Mouse (Mus musculus): ENCODE data around the gene Prdx6. TPM values are rescaled to one million over a fixed set of nuclear protein-coding genes. Genes with fewer than 3 reads are reported as not detected.
A peak's percentile ranks its signal among the peaks of the same experiment; 100 is the strongest.

Gene Prdx6
- polyA plus RNA-seq, 1 experiment: 129 TPM

DNA sequence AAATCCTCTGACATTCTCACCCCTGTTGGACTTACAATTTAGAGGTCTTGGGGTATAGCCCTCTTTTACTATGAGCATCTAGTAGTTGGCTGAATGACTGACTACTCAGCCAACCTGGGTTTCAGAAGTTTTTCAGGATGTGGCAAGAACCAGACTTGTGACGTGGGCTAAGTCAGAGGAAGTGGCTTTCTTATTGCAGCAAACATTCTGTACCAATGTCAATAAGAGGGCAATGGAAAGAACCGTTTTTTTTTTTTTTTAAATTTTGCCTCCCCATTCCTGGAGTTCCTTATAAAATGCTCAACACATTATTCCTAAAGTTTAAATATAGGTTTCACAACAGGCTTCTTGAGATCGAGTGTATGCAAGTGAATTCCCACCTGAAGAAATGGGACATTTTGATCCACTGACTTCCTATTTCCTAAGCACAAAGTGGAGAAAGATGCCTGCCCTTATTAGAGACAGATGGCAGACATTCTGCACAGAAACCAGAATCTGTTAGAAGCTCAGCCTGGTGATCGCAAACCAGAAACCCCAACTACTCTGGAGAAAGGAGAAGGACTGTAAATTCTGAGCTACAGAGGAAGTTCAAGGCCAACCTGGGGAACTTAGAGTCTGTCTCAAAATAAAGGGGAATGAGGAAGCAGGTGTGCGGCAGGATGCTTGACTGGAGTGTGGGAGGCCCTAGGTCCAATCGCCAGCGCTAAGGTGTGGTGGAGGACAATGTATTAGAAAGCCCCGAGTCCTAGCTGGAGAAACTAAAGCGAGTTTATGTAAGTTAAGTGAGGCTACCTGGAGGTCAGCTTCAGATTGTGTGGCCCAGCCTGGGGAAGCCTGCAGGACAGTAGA lies 622 bp upstream of the Prdx6 start:
- H3K4me1 ChIP-seq (ENCODE audit: control insufficient read depth, insufficient read depth, low read length): peaks cover 5% of the 10 kb centered on the region
- no peak overlapping the region for H3K27ac ChIP-seq (ENCODE audit: control insufficient read depth, insufficient read depth, low read depth, low read length)

GRCm38 (mm10) chr1:161250031-161250603 lies 902 bp downstream of the Prdx6 start:
- no peak for TF ChIP-seq POLR2A (IDR thresholded peaks at IDR 0.05; ENCODE audit: control insufficient read depth, low read depth, low read length)
- TF ChIP-seq CTCF (IDR thresholded peaks at IDR 0.05; ENCODE audit: control insufficient read depth, insufficient read depth, insufficient replicate concordance, low read depth, low read length): no peak; the same call in 1 of the 2 replicates
- Histone ChIP-seq H3K27me3 (ENCODE audit: control insufficient read depth, insufficient read depth, low read length) (no peaks in the 10 kb centered on the region), H3K4me3 (ENCODE audit: control insufficient read depth, low read depth, low read length) (peak overlapping the region; percentile 87), H3K36me3 (ENCODE audit: control insufficient read depth, insufficient read depth, low read length) (peaks cover 2% of the 10 kb centered on the region; the same call in 1 of the 2 replicates), H3K27ac (ENCODE audit: control insufficient read depth, insufficient read depth, low read depth, low read length) (peak overlapping the region; percentile 39), H3K4me1 (ENCODE audit: control insufficient read depth, insufficient read depth, low read length) (peaks cover 5% of the 10 kb centered on the region)

More for the DNA sequence above, 622 bp upstream of the Prdx6 start:
- Histone ChIP-seq H3K4me3 (ENCODE audit: control insufficient read depth, low read depth, low read length) (peak overlapping the region; percentile 41), H3K36me3 (ENCODE audit: control insufficient read depth, insufficient read depth, low read length) (0 out of 2 replicates have a peak, but pooled peaks cover 1% of the 10 kb centered on the region), H3K27me3 (ENCODE audit: control insufficient read depth, insufficient read depth, low read length) (no peaks in the 10 kb centered on the region)
- TF ChIP-seq CTCF (IDR thresholded peaks at IDR 0.05; ENCODE audit: control insufficient read depth, insufficient read depth, insufficient replicate concordance, low read depth, low read length): no peak
- TF ChIP-seq POLR2A (IDR thresholded peaks at IDR 0.05; ENCODE audit: control insufficient read depth, low read depth, low read length): no peak

GRCm38 (mm10) chr1:161249442-161249841 lies 1.6 kb downstream of the Prdx6 start:
- no peak overlapping the region for H3K27ac ChIP-seq (ENCODE audit: control insufficient read depth, insufficient read depth, low read depth, low read length)
- H3K4me1 ChIP-seq (ENCODE audit: control insufficient read depth, insufficient read depth, low read length): peaks cover 5% of the 10 kb centered on the region
- TF ChIP-seq CTCF (IDR thresholded peaks at IDR 0.05; ENCODE audit: control insufficient read depth, insufficient read depth, insufficient replicate concordance, low read depth, low read length) (no peak), POLR2A (IDR thresholded peaks at IDR 0.05; ENCODE audit: control insufficient read depth, low read depth, low read length) (no peak)
- H3K4me3 ChIP-seq (ENCODE audit: control insufficient read depth, low read depth, low read length): no peak overlapping the region; the same call in 1 of the 2 replicates
- peaks cover 2% of the 10 kb centered on the region; the same call in 1 of the 2 replicates for H3K36me3 ChIP-seq (ENCODE audit: control insufficient read depth, insufficient read depth, low read length)
- H3K27me3 ChIP-seq (ENCODE audit: control insufficient read depth, insufficient read depth, low read length): no peaks in the 10 kb centered on the region

DNA sequence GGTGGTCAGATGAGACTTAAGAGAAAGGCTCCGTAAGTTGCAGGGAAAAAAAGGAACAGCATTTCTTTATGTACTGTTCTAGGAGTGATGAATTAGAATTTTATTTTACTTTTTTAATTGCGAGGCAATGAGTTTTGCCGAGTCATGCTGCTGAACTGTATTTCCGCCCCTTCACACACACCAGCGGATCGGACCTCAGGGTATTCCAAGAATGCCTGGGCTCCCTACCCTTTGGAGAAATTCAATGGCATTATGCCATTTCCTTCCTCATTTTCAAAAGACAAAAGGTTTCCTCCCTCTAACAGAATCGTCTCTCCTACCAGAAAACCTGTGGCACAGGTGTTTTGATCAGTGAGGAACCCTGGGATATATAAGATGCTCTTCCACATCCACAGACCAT lies 2.3 kb downstream of the Prdx6 start:
- no peak for TF ChIP-seq CTCF (IDR thresholded peaks at IDR 0.05; ENCODE audit: control insufficient read depth, insufficient read depth, insufficient replicate concordance, low read depth, low read length)
- TF ChIP-seq POLR2A (IDR thresholded peaks at IDR 0.05; ENCODE audit: control insufficient read depth, low read depth, low read length): no peak
- Histone ChIP-seq H3K27ac (ENCODE audit: control insufficient read depth, insufficient read depth, low read depth, low read length) (no peak overlapping the region), H3K36me3 (ENCODE audit: control insufficient read depth, insufficient read depth, low read length) (peaks cover 2% of the 10 kb centered on the region; the same call in 1 of the 2 replicates), H3K4me1 (ENCODE audit: control insufficient read depth, insufficient read depth, low read length) (peaks cover 5% of the 10 kb centered on the region), H3K4me3 (ENCODE audit: control insufficient read depth, low read depth, low read length) (no peak overlapping the region), H3K27me3 (ENCODE audit: control insufficient read depth, insufficient read depth, low read length) (no peaks in the 10 kb centered on the region)

DNA sequence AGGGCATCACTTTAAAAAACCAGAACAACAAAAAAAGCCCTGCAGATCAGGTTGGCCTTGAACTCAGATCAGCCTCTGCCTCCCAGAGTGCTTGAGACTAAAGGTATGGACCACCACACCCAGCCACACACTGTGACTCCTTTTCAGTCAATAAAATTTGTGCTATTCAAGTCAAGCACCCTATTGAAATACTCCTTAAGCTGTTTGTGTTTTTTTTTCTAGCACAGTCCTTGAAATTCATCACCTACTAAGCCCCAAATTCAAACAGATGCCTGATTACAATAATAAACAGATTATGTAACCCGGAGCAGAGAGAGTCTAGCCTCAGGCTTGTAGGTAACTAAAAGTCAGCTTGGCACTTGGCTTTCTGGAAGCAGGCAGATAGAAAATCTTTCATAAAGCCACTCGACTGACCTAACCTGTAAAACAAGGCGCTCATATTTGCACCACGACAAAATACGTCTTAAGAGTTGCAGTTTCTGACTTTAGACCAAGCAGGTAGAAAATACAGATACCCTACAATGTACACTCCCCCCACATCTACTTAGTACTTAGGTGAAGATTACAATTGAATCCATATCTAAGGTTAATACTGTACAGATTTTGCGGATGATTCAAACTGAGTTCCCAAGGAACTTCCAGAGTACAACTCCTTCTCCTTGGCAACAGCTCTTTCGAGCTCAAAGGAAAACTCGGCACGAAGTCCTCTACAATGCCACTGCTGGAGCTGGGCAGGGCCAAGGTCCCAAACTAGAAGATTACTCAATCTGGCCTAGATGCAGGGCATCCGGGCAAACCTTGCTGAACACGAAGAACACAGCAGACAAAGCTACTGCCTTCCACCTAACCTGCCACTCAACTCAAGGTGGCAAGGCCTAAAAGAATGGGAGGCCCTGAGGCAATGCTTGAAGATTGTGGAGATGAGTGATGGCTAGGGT lies 3.1 kb downstream of the Prdx6 start:
- H3K4me1 ChIP-seq (ENCODE audit: control insufficient read depth, insufficient read depth, low read length): peaks cover 5% of the 10 kb centered on the region
- no peak overlapping the region for H3K27ac ChIP-seq (ENCODE audit: control insufficient read depth, insufficient read depth, low read depth, low read length)
- TF ChIP-seq CTCF (IDR thresholded peaks at IDR 0.05; ENCODE audit: control insufficient read depth, insufficient read depth, insufficient replicate concordance, low read depth, low read length) (no peak), POLR2A (IDR thresholded peaks at IDR 0.05; ENCODE audit: control insufficient read depth, low read depth, low read length) (no peak)
- H3K27me3 ChIP-seq (ENCODE audit: control insufficient read depth, insufficient read depth, low read length): no peaks in the 10 kb centered on the region
- H3K36me3 ChIP-seq (ENCODE audit: control insufficient read depth, insufficient read depth, low read length): peaks cover 2% of the 10 kb centered on the region
- no peak overlapping the region for H3K4me3 ChIP-seq (ENCODE audit: control insufficient read depth, low read depth, low read length)

DNA sequence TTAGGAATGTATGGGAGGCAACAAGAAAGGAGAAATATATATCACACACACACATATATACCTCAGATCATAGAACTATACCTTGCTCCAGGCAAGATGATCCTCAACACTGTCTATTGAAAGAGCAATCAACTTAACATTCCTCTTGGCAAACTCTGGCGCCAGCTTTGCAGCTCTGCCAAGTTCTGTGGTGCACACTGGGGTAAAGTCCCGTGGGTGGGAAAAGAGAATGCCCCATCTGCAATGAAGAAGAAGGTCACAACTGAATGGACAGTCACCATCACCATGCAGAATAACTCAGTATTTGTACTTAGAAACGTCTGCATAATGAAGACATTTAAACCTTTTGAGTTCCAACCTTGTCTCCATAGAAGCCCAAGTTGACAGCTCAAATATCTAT lies 3.8 kb downstream of the Prdx6 start:
- peaks cover 5% of the 10 kb centered on the region for H3K4me1 ChIP-seq (ENCODE audit: control insufficient read depth, insufficient read depth, low read length)
- TF ChIP-seq POLR2A (IDR thresholded peaks at IDR 0.05; ENCODE audit: control insufficient read depth, low read depth, low read length): no peak
- no peak for TF ChIP-seq CTCF (IDR thresholded peaks at IDR 0.05; ENCODE audit: control insufficient read depth, insufficient read depth, insufficient replicate concordance, low read depth, low read length)
- H3K27me3 ChIP-seq (ENCODE audit: control insufficient read depth, insufficient read depth, low read length): no peaks in the 10 kb centered on the region
- peaks cover 2% of the 10 kb centered on the region for H3K36me3 ChIP-seq (ENCODE audit: control insufficient read depth, insufficient read depth, low read length)
- no peak overlapping the region for H3K4me3 ChIP-seq (ENCODE audit: control insufficient read depth, low read depth, low read length)
- no peak overlapping the region for H3K27ac ChIP-seq (ENCODE audit: control insufficient read depth, insufficient read depth, low read depth, low read length)
